Mouse (Mus musculus) megakaryocyte-erythroid progenitor cell, adult 5-6 weeks (primary cell): ENCODE data around the gene Tenm3. TPM values are rescaled to one million over a fixed set of nuclear protein-coding genes. Genes with fewer than 3 reads are reported as not detected.

Source experiments
- ATAC-seq: replicated peaks from 2 replicates; pipeline ENCODE4 v1.8.0; 2016; ENCODE audit warnings: mild to moderate bottlenecking, inconsistent platforms; ENCODE audit not compliant: severe bottlenecking, poor library complexity, low FRiP score, low TSS enrichment
- total RNA-seq, 2 experiments: library from RNA; stranded (forward) in 1 of 2; stranded (reverse) in 1 of 2; fragments of 200-1000, 215-1000 nt in 1 of 2; fragments of >200 nt in 1 of 2; fragmentation: Nextera tagmentation in 1 of 2; gene quantifications; 2 replicates each; pipeline ENCODE4 v1.2.3; 2014 to 2017

The Tenm3 gene
- total RNA-seq, 2 experiments from 2014 or later, result not detected

GRCm38 (mm10) chr8:48313985-48314368 is 529.8 kb downstream of the Tenm3 start:
- ATAC-seq, result no peak

- no peak for ATAC-seq
Measured at GRCm38 (mm10) chr8:48313210-48313984, 530.4 kb downstream of the Tenm3 start.

- ATAC-seq, result no peak
Measured at GRCm38 (mm10) chr8:48311706-48312105, 532.0 kb downstream of the Tenm3 start.

GRCm38 (mm10) chr8:48310240-48310849 is 533.4 kb downstream of the Tenm3 start:
- ATAC-seq, result no peak

GRCm38 (mm10) chr8:48309191-48309987 is 534.4 kb downstream of the Tenm3 start:
- ATAC-seq, result no peak

- no peak for ATAC-seq
Measured at GRCm38 (mm10) chr8:48304224-48304623, 539.5 kb downstream of the Tenm3 start.

- no peak for ATAC-seq
Measured at GRCm38 (mm10) chr8:48300613-48301037, 543.1 kb downstream of the Tenm3 start.

- ATAC-seq, result no peak
Measured at GRCm38 (mm10) chr8:48300061-48300460, 543.7 kb downstream of the Tenm3 start.

GRCm38 (mm10) chr8:48299341-48299740 is 544.4 kb downstream of the Tenm3 start:
- ATAC-seq, result no peak

- no peak for ATAC-seq
Measured at GRCm38 (mm10) chr8:48296371-48296770, 547.4 kb downstream of the Tenm3 start.

- ATAC-seq, result no peak
Measured at GRCm38 (mm10) chr8:48295558-48295957, 548.2 kb downstream of the Tenm3 start.

- ATAC-seq, result no peak
Measured at GRCm38 (mm10) chr8:48293797-48294196, 550.0 kb downstream of the Tenm3 start.

GRCm38 (mm10) chr8:48285432-48285831 is 558.3 kb downstream of the Tenm3 start:
- no peak for ATAC-seq

- ATAC-seq, result no peak
Measured at GRCm38 (mm10) chr8:48281855-48282254, 561.9 kb downstream of the Tenm3 start.

- ATAC-seq, result no peak
Measured at GRCm38 (mm10) chr8:48279360-48279759, 564.4 kb downstream of the Tenm3 start.

- no peak for ATAC-seq
Measured at GRCm38 (mm10) chr8:48277986-48278635, 565.6 kb downstream of the Tenm3 start.

GRCm38 (mm10) chr8:48275066-48275465 is 568.7 kb downstream of the Tenm3 start:
- no peak for ATAC-seq

- ATAC-seq, result no peak
Measured at GRCm38 (mm10) chr8:48274566-48274965, 569.2 kb downstream of the Tenm3 start.

- ATAC-seq, result no peak
Measured at GRCm38 (mm10) chr8:48268638-48269037, 575.1 kb downstream of the Tenm3 start.

GRCm38 (mm10) chr8:48260265-48260664 is 583.5 kb downstream of the Tenm3 start:
- no peak for ATAC-seq
